Mouse (Mus musculus): ENCODE data around the gene Fsd2. TPM values are rescaled to one million over a fixed set of nuclear protein-coding genes. Genes with fewer than 3 reads are reported as not detected.
A peak's percentile ranks its signal among the peaks of the same experiment; 100 is the strongest.

Gene Fsd2
- polyA plus RNA-seq, 1 experiment: 0.26 TPM

- no peak for DNase-seq
- no peak overlapping the region for H3K27ac ChIP-seq (ENCODE audit: insufficient read depth, low read length)
- no peak overlapping the region for H3K4me3 ChIP-seq (replicated peaks; ENCODE audit: insufficient read depth, low read depth, low read length)
- no peaks in the 10 kb centered on the region for H3K27me3 ChIP-seq (ENCODE audit: control insufficient read depth, insufficient read depth, low read length)
- TF ChIP-seq CTCF (IDR thresholded peaks at IDR 0.05; ENCODE audit: borderline replicate concordance, insufficient read depth, low read depth, low read length) (no peak), POLR2A (IDR thresholded peaks at IDR 0.05; ENCODE audit: borderline replicate concordance, insufficient read depth, low read length) (no peak)
- 85% methylated on average over 8 of the region's 8 CpGs for WGBS
- peaks cover 8% of the 10 kb centered on the region; the same call in 1 of the 2 replicates for H3K4me1 ChIP-seq (ENCODE audit: control insufficient read depth, insufficient read depth, low read length)
Measured at GRCm38 (mm10) chr7:81599379-81600280, 32.9 kb upstream of the Fsd2 start.

GRCm38 (mm10) chr7:81597660-81598059 is 30.9 kb upstream of the Fsd2 start:
- no peak for DNase-seq
- Histone ChIP-seq H3K27me3 (ENCODE audit: control insufficient read depth, insufficient read depth, low read length) (no peaks in the 10 kb centered on the region), H3K4me3 (replicated peaks; ENCODE audit: insufficient read depth, low read depth, low read length) (no peak overlapping the region), H3K4me1 (ENCODE audit: control insufficient read depth, insufficient read depth, low read length) (peaks cover 8% of the 10 kb centered on the region; the same call in 1 of the 2 replicates), H3K27ac (ENCODE audit: insufficient read depth, low read length) (no peak overlapping the region)
- WGBS: 100% methylated on average over 1 of the region's 1 CpGs
- no peak for TF ChIP-seq CTCF (IDR thresholded peaks at IDR 0.05; ENCODE audit: borderline replicate concordance, insufficient read depth, low read depth, low read length)

GRCm38 (mm10) chr7:81596086-81596485 is 29.3 kb upstream of the Fsd2 start:
- no peak overlapping the region for H3K27ac ChIP-seq (ENCODE audit: insufficient read depth, low read length)
- no peak overlapping the region for H3K4me3 ChIP-seq (replicated peaks; ENCODE audit: insufficient read depth, low read depth, low read length)
- WGBS: 79% methylated on average over 6 of the region's 6 CpGs

GRCm38 (mm10) chr7:81595056-81595455 is 28.3 kb upstream of the Fsd2 start:
- H3K27me3 ChIP-seq (ENCODE audit: control insufficient read depth, insufficient read depth, low read length): no peaks in the 10 kb centered on the region
- DNase-seq: peak in 1 of 2 experiments; percentile 62
- H3K27ac ChIP-seq (ENCODE audit: insufficient read depth, low read length): no peak overlapping the region
- no peak overlapping the region for H3K4me3 ChIP-seq (replicated peaks; ENCODE audit: insufficient read depth, low read depth, low read length)
- H3K4me1 ChIP-seq (ENCODE audit: control insufficient read depth, insufficient read depth, low read length): peaks cover 8% of the 10 kb centered on the region; the same call in 1 of the 2 replicates
- TF ChIP-seq POLR2A (IDR thresholded peaks at IDR 0.05; ENCODE audit: borderline replicate concordance, insufficient read depth, low read length) (no peak), CTCF (IDR thresholded peaks at IDR 0.05; ENCODE audit: borderline replicate concordance, insufficient read depth, low read depth, low read length) (no peak)
- 16% methylated on average over 5 of the region's 5 CpGs for WGBS

More at GRCm38 (mm10) chr7:81596086-81596485, 29.3 kb upstream of the Fsd2 start:
- TF ChIP-seq POLR2A (IDR thresholded peaks at IDR 0.05; ENCODE audit: borderline replicate concordance, insufficient read depth, low read length) (no peak), CTCF (IDR thresholded peaks at IDR 0.05; ENCODE audit: borderline replicate concordance, insufficient read depth, low read depth, low read length) (no peak)
- Histone ChIP-seq H3K4me1 (ENCODE audit: control insufficient read depth, insufficient read depth, low read length) (peaks cover 8% of the 10 kb centered on the region; the same call in 1 of the 2 replicates), H3K27me3 (ENCODE audit: control insufficient read depth, insufficient read depth, low read length) (no peaks in the 10 kb centered on the region)
- DNase-seq: no peak

- Histone ChIP-seq H3K4me3 (replicated peaks; ENCODE audit: insufficient read depth, low read depth, low read length) (no peak overlapping the region), H3K27ac (ENCODE audit: insufficient read depth, low read length) (no peak overlapping the region), H3K4me1 (ENCODE audit: control insufficient read depth, insufficient read depth, low read length) (peaks cover 8% of the 10 kb centered on the region; the same call in 1 of the 2 replicates), H3K27me3 (ENCODE audit: control insufficient read depth, insufficient read depth, low read length) (no peaks in the 10 kb centered on the region)
- TF ChIP-seq CTCF (IDR thresholded peaks at IDR 0.05; ENCODE audit: borderline replicate concordance, insufficient read depth, low read depth, low read length) (no peak), POLR2A (IDR thresholded peaks at IDR 0.05; ENCODE audit: borderline replicate concordance, insufficient read depth, low read length) (no peak)
- WGBS: 92% methylated on average over 8 of the region's 8 CpGs
- DNase-seq: no peak
Measured at GRCm38 (mm10) chr7:81593387-81593786, 26.6 kb upstream of the Fsd2 start.

GRCm38 (mm10) chr7:81592686-81593085 is 25.9 kb upstream of the Fsd2 start:
- Histone ChIP-seq H3K4me1 (ENCODE audit: control insufficient read depth, insufficient read depth, low read length) (peaks cover 8% of the 10 kb centered on the region; the same call in 1 of the 2 replicates), H3K27ac (ENCODE audit: insufficient read depth, low read length) (no peak overlapping the region), H3K27me3 (ENCODE audit: control insufficient read depth, insufficient read depth, low read length) (no peaks in the 10 kb centered on the region), H3K4me3 (replicated peaks; ENCODE audit: insufficient read depth, low read depth, low read length) (no peak overlapping the region)
- DNase-seq: no peak
- WGBS: 92% methylated on average over 9 of the region's 9 CpGs
- TF ChIP-seq POLR2A (IDR thresholded peaks at IDR 0.05; ENCODE audit: borderline replicate concordance, insufficient read depth, low read length) (no peak), CTCF (IDR thresholded peaks at IDR 0.05; ENCODE audit: borderline replicate concordance, insufficient read depth, low read depth, low read length) (no peak)

- no peak for TF ChIP-seq CTCF (IDR thresholded peaks at IDR 0.05; ENCODE audit: borderline replicate concordance, insufficient read depth, low read depth, low read length)
- TF ChIP-seq POLR2A (IDR thresholded peaks at IDR 0.05; ENCODE audit: borderline replicate concordance, insufficient read depth, low read length): no peak
- no peaks in the 10 kb centered on the region for H3K27me3 ChIP-seq (ENCODE audit: control insufficient read depth, insufficient read depth, low read length)
- WGBS: 97% methylated on average over 4 of the region's 4 CpGs
- no peak overlapping the region for H3K4me3 ChIP-seq (replicated peaks; ENCODE audit: insufficient read depth, low read depth, low read length)
- no peaks in the 10 kb centered on the region for H3K4me1 ChIP-seq (ENCODE audit: control insufficient read depth, insufficient read depth, low read length)
- DNase-seq: no peak
- H3K27ac ChIP-seq (ENCODE audit: insufficient read depth, low read length): no peak overlapping the region
Measured at GRCm38 (mm10) chr7:81587238-81587637, 20.5 kb upstream of the Fsd2 start.

- H3K4me3 ChIP-seq (replicated peaks; ENCODE audit: insufficient read depth, low read depth, low read length): no peak overlapping the region
- TF ChIP-seq POLR2A (IDR thresholded peaks at IDR 0.05; ENCODE audit: borderline replicate concordance, insufficient read depth, low read length) (no peak), CTCF (IDR thresholded peaks at IDR 0.05; ENCODE audit: borderline replicate concordance, insufficient read depth, low read depth, low read length) (no peak)
- H3K27me3 ChIP-seq (ENCODE audit: control insufficient read depth, insufficient read depth, low read length): no peaks in the 10 kb centered on the region
- DNase-seq: no peak
- H3K4me1 ChIP-seq (ENCODE audit: control insufficient read depth, insufficient read depth, low read length): no peaks in the 10 kb centered on the region
- WGBS: 93% methylated on average over 7 of the region's 7 CpGs
- no peak overlapping the region for H3K27ac ChIP-seq (ENCODE audit: insufficient read depth, low read length)
Measured at GRCm38 (mm10) chr7:81585326-81585725, 18.6 kb upstream of the Fsd2 start.

All from cerebellum, adult 2 months (tissue).